Mouse (Mus musculus) embryo, embryonic 11 days (tissue): ENCODE measurements around the gene Hipk3.

Experiments
- DNase-seq: peaks from one replicate; pipeline ENCODE4 v3.0.0-alpha.2; 2015

Gene Hipk3

GRCm38 (mm10) chr2:104411806-104412205 is 82.4 kb downstream of the Hipk3 start:
- no peak for DNase-seq

- no peak for DNase-seq
Observed at GRCm38 (mm10) chr2:104410963-104411545, 83.2 kb downstream of the Hipk3 start, which contains the start of gene D430041D05Rik. Gene D430041D05Rik (minus strand): TSS chr2:104411013.

DNA sequence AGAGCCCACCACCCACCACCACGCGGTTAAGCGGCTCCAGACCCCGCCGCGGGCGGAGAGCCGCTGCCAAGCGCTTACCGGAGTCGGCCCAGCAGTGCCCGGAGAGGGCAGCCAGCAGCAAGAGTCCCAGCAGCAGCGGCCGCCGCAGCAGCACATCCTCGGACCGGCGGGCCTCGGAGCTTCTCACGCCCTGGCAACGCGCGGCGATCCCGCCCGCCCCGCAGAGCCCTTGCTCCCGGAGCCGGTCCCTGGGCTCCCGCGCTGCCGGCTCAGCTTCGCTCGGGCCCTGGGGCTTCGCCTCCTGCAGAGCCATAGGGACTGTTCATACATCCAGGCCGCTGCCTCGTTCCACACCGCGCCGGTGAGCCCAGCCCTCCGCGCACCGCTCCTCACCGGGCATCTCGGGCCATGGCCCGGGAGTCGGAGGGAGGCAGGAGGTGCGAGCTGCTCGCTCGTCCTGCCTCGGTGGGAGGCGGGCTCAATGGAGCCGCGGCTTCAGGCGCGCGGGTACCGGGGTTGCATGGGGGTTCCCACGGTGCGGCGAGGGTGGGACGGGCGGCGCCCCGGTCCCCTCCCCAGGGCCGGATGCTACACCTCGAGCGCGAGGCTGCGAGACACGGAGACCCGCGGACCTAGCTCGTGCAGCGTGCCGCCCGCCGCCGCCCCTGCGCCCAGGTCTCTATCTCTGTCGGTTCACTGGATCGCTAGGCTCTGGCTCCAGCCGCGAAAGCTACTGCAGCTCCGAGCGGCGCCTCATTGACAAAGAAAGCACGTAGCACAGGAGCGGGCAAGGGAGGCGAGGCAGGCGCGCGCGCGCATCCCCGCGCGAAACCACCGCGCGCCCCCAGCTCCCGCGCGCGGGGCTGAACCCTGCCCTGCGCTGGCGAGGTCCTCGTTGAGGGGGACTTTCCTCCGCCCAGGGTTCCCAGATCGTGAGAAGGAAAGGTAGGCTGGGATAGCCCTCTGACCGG is 84.1 kb downstream of the Hipk3 start:
- peak; percentile 77 for DNase-seq

DNA sequence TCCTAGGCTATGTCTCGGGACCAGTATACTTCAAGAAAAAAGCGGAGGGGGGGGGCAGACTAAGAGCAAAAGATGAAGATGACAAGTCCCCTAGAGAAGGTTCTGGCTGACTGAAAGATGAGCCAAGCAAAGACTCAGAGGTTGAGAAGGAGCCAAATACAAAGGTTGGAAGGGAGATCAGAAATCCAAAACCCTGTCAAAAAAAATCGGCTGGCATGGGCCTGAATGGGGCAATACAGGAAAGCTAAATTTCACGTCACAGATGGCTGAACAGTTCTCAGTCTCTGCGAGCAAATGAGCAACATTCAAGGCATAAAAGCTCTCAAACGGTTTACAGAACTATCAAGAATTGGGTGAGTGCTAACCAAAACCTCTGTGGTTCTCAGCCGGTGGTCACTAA is 85.9 kb downstream of the Hipk3 start:
- no peak for DNase-seq

DNA sequence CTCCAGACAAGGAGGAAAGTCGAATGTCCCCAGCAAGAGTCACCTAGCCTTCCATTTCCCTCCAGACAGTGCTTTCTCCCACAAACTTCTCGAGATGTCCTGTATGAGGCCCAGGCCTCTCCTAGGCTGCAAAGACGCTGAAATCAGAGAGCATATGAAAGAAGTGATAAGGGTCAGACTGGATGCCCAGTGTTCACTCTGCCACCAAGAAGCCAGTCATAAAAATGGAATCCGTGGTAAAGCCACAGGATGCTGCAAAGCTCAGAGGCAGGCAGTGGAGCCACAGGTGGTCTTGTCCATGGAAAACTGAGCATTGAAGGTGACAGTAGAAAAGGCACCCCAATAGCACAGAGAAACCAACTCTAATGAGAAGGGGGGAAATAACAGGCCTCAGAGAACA is 86.3 kb downstream of the Hipk3 start:
- no peak for DNase-seq

- no peak for DNase-seq
Observed at GRCm38 (mm10) chr2:104404036-104404435, 90.2 kb downstream of the Hipk3 start.

DNA sequence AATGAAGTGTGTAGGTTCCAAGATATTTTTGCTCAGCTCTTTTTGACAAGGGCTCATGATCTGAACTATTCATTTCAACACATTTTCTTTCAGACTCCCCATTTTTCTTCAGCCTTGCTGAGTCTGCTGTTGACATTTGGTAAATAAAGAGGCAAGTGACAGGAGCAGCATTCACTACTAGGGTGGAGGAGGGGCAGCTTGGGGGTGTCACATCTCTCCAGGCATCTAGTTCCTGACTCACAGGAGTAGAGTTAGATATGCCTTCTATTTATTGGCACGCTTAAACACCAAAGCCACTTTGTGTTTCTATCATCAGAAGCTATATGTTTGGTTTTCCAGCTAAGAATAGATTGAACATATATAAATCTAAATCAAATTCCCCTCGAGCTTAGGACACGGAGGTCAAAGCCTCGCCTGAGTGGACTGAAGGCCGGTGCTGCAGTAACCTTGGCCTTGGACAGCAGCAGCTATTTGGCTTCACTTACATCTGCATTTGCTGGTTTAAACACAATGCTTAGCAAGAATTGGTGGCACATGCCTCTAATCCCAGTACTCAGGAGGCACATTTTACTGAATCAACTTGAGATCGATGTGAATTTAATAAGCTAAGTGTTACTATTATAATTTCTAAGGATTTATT is 95.5 kb downstream of the Hipk3 start:
- no peak for DNase-seq

GRCm38 (mm10) chr2:104395961-104396360 is 98.3 kb downstream of the Hipk3 start:
- no peak for DNase-seq

DNA sequence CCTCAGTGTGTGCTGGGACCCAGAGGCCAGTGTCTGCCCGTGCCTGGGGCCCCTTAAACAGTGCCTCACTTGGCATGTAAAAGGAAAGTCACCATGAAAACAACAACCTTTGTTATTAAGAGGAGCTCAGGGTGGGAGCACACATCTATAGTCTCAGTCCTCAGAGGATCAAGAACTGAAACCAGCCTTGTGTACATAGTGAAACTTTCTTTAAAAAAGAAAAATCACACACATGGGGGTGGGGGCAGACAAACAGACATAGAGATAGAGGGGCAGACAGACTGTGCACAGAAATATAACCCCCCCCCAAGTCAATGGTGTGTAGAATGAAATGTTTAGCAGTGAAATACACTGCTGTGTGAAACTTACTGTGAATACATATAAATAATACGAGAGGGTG is 99.5 kb downstream of the Hipk3 start:
- DNase-seq, result no peak

- DNase-seq, result no peak
Observed at GRCm38 (mm10) chr2:104392700-104393312, 101.4 kb downstream of the Hipk3 start.

DNA sequence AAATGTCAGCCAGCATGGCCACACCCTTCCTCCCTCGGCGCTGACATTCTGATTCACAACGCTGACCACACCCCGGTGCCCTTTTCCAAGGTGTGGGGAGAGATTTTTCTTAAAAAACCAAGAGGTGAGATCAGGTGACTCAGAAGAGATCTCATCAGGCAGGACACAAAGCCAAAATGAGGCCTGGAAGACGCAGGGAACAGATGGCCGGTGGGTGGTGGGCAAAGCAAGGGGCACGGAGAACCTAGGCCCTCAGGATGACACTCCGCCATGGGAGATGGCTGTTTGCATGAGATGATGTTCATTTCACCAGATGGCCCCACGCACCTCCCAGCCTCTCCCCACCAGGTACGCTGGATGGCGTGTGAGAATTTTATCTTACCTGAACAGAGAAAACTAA is 105.0 kb downstream of the Hipk3 start:
- no peak for DNase-seq

GRCm38 (mm10) chr2:104385941-104386340 is 108.3 kb downstream of the Hipk3 start:
- DNase-seq, result no peak

- DNase-seq, result no peak
Observed at GRCm38 (mm10) chr2:104383589-104383988, 110.7 kb downstream of the Hipk3 start.

DNA sequence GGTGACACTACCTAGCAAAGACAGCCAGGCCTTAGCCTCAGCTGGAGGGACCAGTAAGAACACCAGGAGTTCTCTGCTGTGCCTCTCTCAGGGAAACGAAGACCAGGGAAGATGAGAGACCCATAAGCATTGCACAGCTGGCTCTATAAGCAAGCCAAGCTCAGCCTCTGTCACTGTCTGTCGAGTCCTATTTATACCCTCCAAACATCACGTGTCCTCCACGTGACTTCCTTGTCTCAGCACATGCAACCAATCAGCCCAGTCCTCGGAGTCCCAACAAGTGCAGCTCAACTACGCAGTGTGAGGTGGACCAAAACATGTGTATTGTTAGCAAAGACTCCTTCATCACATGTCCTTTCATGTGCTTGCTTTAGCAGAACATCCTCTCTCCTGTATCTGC is 111.4 kb downstream of the Hipk3 start:
- DNase-seq, result no peak

GRCm38 (mm10) chr2:104379304-104379703 is 114.9 kb downstream of the Hipk3 start:
- no peak for DNase-seq

DNA sequence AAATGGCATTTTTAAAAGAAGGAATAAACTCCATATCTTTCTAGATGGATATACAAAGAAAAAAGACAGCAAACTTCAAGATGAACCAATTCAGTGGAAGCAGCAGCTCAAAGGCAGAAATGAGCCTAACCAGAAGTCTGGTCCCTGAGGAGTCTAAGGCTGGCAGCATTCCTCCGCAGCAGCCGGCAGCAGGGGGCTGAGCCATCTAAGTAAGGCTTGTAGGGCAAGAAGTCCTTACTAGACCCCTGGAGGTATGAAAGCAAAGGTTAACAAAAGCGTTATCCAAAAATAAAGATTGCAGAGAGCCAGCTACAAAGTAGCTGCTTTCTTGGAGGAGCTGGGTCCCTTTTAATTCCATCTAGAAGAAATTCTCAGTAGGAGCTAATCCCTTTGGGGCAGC is 115.5 kb downstream of the Hipk3 start:
- no peak for DNase-seq

DNA sequence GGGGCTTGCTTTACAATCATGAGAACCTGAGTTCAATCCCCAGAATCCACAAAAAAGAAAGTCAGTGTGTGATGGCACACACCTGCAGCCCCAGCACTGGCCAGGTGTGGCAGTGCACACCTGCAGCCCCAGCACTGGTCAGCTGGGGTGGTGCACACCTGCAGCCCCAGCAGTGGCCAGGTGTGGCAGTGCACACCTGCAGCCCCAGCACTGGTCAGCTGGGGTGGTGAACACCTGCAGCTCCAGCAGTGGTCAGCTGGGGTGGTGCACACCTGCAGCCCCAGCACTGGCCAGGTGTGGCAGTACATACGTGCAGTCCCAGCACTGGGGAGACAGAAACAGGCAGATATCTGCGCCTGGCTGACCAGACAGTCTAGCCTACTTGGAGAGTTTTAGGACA is 116.3 kb downstream of the Hipk3 start:
- DNase-seq, result no peak
